Mouse (Mus musculus) layer of hippocampus, adult 2 months (tissue): ENCODE measurements around the gene Ryr2. TPM values are rescaled to one million over a fixed set of nuclear protein-coding genes. Genes with fewer than 3 reads are reported as not detected.

ENCODE experiments used
- DNase-seq, 2 experiments: peaks; one replicate each; pipeline ENCODE4 v3.0.0; 2022; ENCODE audit warnings: low spot score in 2 of 2
- H3K27ac ChIP-seq: fragments of 200-600 bp; 2 replicates; pipeline ENCODE4 v1.8.1; 2022
- H3K4me3 ChIP-seq: fragments of 200-600 bp; 2 replicates; pipeline ENCODE4 v1.8.1; 2022; ENCODE audit warnings: mild to moderate bottlenecking
- CTCF ChIP-seq: fragments of 200-600 bp; conservative IDR thresholded peaks from 2 replicates; pipeline ENCODE4 v1.8.1; 2022; ENCODE audit warnings: antibody characterized with exemption, mild to moderate bottlenecking, moderate library complexity
- total RNA-seq, 2 experiments: library from RNA; stranded (reverse); gene quantifications; 2 replicates each; pipeline ENCODE4 v1.2.3; 2021

The Ryr2 gene
- total RNA-seq, 2 experiments from 2014 or later = 251 to 264 TPM

DNA sequence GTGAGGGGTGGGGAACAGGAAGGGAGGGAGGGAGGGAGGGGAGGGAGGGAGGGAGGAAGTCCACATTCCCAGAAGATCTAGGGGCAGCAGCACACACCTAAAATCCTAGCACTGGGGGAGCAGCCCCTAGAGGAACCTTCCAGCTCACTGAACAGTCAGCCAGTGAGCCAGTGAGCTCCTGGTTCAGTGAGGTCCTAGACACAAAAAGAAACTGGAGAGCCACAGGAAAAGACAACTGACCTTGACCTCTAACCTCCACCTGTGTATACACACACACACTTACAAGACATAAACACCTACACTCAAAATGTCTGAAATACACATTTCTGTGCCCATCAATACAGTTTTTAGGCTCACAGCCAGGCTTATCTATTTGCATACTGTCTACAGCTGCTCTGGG, 173.4 kb downstream of the Ryr2 start:
- Histone ChIP-seq H3K4me3 (no peak overlapping the region), H3K27ac (no peak overlapping the region)
- no peak for TF ChIP-seq CTCF
- DNase-seq = no peak

DNA sequence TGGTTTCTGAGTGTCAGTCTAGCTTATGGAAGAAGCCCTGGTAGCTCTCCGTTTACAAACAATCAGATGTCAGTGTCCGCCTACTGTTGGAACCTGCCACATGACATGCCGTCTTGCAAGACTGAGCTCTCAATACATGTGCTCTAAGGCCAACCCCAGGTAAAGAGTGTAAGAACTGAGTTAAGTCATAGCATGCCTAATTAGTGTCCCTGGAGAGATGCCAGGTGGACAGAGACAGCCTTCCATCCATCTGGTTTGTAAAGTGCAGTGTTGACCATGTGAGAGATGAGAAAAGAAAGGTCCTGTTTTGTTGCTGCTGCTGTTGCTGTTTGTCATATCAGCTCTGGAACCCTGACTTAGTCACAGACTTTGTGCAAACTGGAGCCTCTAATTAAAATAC, 178.0 kb downstream of the Ryr2 start:
- Histone ChIP-seq H3K27ac (no peak overlapping the region), H3K4me3 (no peak overlapping the region)
- no peak for DNase-seq
- no peak for TF ChIP-seq CTCF

DNA sequence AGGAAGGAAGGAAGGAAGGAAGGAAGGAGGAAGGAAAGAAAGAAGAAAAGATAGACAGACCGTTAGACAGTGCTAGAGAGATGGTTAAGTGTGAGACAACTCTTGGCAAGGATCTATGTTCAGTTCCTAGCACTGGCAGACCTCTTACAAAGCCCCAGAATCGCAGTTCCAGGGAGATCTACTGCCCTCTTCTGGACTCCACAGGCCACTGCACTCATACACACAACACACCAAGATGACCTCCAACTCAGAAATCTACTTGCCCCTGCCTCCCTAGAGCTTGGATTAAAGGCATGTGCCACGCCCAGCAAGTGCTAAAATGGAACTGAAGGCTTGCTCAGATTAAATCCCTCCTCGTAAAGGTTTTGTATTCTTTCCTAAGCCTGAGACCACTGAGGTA, 179.0 kb downstream of the Ryr2 start:
- DNase-seq = no peak
- Histone ChIP-seq H3K27ac (peak overlapping the region; percentile 32; the same call in 1 of the 2 replicates), H3K4me3 (no peak overlapping the region)
- peak; percentile 57 for TF ChIP-seq CTCF

DNA sequence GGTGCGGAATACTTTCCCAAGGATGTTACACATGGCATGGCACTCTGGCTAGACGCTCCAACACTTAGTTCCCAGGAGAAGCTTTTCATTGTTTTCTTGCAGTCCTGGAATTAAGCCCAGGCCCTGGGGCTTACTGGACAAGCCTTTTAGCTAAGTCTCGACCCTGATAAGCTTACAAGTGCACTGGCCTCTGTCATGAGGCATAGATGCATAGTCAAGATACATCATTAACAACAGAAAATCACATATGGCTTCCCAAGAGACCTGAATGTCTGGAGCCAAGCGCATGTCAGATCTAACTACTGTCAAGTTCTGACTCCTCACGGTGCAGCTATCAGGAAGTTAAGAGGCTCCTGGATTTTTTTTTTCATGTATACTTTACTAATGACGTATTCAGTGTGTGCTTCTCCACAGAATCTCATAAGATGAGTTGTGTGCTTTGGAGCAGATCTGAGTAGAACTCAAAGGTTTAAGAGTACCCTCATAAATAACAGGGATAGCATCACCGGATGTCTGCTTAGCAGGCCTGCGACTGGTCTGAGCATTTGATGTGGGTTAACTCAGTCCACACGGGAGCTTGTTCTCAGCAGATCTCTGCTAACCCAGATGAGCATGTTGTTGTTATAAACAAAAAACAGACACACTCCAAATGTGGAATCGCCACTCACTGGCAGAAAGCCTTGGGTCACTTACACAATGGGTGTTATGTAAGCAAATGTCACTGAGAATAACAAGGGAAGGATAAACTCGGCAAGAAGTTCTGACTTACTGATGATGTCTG, 179.8 kb downstream of the Ryr2 start:
- no peak for DNase-seq
- no peak for TF ChIP-seq CTCF
- H3K4me3 ChIP-seq = no peak overlapping the region
- peak overlapping the region; percentile 37 for H3K27ac ChIP-seq

DNA sequence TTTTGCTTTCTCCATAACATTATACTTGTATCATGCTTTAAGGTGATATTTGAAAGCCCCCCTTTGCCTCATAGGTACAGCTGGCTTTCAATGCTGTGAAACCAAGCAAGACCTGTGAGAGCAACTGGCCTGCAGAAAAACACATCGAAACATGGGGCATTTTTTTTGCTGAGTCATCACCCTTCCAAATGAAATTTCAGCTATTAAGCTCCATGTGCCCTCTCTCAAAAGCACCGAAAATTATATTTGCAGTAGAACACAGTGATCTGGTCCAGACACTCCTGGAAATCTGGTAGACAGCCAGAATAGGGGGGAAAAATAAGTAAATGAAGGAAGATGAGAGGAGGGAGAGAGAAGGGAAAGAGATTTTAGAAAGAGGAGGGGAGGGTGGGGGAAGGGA, 180.5 kb downstream of the Ryr2 start:
- no peak overlapping the region for H3K4me3 ChIP-seq
- no peak for TF ChIP-seq CTCF
- DNase-seq = no peak
- peak overlapping the region; percentile 51; the same call in 1 of the 2 replicates for H3K27ac ChIP-seq

DNA sequence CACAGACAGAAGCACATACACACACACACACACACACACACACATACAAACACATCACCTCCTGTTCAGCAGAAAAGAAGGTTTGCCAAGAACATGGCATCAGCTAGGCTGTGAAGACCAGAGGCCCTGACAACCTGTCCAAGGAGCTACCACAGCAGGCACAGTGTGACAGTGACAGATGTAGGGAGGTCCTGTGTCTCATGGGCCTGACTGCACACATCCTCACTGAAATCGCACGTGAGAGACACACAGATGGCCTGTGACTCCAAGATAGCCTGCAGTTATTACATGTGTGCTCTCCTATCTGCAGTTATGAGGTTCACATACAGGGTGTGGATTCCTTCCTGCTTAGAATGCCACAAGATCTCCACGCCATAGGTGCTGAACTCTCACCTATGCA, 182.0 kb downstream of the Ryr2 start:
- no peak for DNase-seq
- no peak for TF ChIP-seq CTCF

DNA sequence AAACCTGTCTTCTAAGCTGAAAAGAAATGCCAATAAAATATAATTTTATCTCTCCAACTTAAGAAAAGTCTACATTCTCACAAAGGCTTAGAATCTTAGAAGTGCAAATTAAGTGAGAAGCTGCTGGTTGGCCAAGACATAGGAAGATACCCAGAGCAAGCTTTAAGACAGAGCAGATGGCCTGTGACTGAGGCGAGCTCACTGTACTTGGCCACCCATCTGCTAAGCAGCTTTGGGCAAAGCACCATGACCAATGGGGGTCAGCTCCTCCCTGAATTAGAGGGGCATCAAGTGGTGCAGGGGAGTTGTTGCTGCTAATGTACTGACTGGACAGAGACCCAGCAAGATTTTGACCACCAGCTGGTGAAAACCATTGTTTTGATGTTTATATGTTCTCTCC, 186.2 kb downstream of the Ryr2 start:
- no peak for TF ChIP-seq CTCF
- no peak for DNase-seq
- H3K4me3 ChIP-seq = no peak overlapping the region
- H3K27ac ChIP-seq = 0 out of 2 replicates have a peak overlapping the region, but pooled peaks have one; percentile 10

More for the DNA sequence above, 182.0 kb downstream of the Ryr2 start:
- Histone ChIP-seq H3K27ac (peak overlapping the region; percentile 18; the same call in 1 of the 2 replicates), H3K4me3 (no peak overlapping the region)

DNA sequence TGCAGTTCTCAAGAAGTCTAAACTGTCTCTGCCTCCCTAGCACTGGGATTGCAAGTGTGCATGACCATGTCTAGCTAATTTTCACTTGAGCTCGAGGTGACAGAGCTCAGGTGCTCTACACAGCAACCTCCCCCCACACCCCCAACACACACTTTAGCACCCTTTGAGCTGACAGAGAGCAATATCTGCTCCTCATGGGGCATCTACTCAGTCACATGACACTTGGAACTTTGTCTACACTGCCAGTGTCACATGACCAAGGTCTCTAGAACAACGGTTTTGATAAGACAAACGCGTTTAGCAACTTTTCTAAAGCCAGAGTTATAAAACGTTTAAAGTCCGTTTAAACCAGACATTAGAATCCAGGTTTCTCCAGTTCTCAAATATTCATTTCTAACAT, 187.3 kb downstream of the Ryr2 start:
- Histone ChIP-seq H3K4me3 (no peak overlapping the region), H3K27ac (no peak overlapping the region)
- no peak for TF ChIP-seq CTCF
- DNase-seq = no peak

DNA sequence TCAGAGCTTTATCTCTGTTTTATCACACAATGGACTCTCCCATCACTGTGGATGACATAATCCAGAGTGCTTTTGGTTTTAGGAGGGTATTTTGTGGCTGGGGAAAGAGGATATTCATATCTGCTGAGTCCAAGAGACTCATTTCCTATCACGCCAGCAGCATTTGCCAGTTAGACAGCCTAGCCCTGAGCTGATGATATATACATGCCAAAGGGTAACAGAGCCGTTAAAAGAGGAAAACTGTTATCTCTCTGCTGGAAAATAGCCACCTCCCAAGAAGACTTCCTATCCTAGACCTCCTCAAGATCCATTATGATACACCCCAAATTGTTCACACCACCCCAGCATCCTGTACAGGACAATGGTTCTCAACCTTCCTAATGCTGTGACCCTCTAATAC, 191.1 kb downstream of the Ryr2 start:
- Histone ChIP-seq H3K27ac (peak overlapping the region; percentile 36; the same call in 1 of the 2 replicates), H3K4me3 (no peak overlapping the region)
- no peak for TF ChIP-seq CTCF
- DNase-seq = no peak

DNA sequence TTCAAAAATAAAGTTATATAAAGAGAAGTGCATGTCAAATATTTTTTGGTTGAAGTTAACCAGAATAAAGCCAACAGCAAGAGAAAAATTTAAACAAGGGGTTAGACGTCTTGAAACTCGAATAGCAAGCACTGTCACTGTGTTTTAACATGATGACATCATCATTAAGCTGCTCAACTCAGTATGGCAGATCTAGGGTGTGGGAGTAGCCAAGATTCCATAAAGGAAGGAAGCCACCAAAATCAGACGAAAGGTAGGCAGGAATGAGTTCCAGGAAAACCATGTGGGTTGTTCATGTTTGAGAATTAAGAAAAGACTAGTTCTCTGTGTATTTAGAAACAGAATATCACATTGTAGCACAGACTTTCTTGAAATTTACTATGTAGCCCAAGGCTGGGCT, 192.1 kb downstream of the Ryr2 start:
- no peak overlapping the region for H3K4me3 ChIP-seq
- H3K27ac ChIP-seq = peak overlapping the region; percentile 36; the same call in 1 of the 2 replicates

DNA sequence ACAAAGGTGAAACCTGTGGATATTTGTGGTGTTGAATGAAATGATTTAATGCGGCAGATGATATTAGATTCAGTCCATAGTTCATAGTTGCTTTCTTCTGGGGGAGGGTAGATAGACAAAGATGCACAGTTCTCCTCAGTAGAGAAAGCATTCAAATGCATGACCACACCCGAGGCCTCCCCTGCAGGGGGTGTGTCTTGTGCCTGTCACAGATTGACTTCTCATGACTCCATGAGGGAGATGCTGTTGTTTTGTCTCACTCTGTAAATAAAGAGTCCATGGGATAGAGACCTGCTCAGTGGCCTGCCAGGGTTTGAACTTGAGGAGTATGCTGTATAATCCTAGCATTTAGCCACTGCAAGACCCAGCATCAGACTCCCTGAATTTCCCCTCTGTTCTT, 194.5 kb downstream of the Ryr2 start:
- DNase-seq = no peak
- H3K4me3 ChIP-seq = no peak overlapping the region
- TF ChIP-seq CTCF = no peak
- H3K27ac ChIP-seq = no peak overlapping the region; the same call in 1 of the 2 replicates

More for the DNA sequence above, 192.1 kb downstream of the Ryr2 start:
- DNase-seq = no peak
- TF ChIP-seq CTCF = no peak

DNA sequence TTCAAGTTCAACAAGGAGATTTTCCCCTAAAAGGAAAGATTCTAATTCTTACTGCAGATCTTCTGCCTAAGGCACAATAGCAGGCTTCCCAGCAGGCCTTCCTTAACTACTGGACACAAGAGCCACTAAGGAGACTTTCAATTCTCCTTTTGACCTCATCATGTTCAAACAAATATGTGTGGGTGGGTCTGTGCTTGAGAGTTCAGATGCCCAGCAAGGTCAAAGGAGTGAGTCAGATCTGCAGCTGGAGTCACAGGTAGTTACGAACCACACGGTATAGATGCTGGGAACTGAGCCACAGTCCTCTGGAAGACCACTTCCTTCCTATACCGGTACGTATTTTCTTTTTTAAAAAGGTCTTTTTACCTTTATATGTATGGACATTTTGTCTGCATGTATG, 198.6 kb downstream of the Ryr2 start:
- no peak for DNase-seq
- TF ChIP-seq CTCF = no peak
- H3K27ac ChIP-seq = no peak overlapping the region
- no peak overlapping the region for H3K4me3 ChIP-seq

DNA sequence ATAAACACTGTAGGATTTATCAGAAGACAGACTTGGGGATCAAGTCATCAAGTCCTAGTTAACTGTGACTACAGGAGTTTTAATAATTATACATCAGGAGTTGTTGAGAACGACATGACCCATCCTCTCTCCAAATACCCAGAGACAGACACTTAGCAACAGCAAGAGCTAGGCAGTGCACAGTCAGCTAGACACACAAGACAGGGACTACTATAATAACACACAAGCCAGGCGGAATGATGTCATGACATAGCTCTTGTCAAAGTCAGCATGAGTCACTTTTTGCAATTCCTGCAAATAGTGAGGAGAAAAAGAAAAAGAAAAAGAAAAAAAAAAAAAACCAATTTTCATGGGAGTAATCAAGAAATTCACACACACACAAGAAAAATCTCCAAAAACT, 201.6 kb downstream of the Ryr2 start:
- no peak for DNase-seq
- TF ChIP-seq CTCF = no peak
- no peak overlapping the region; the same call in 1 of the 2 replicates for H3K27ac ChIP-seq
- H3K4me3 ChIP-seq = no peak overlapping the region

DNA sequence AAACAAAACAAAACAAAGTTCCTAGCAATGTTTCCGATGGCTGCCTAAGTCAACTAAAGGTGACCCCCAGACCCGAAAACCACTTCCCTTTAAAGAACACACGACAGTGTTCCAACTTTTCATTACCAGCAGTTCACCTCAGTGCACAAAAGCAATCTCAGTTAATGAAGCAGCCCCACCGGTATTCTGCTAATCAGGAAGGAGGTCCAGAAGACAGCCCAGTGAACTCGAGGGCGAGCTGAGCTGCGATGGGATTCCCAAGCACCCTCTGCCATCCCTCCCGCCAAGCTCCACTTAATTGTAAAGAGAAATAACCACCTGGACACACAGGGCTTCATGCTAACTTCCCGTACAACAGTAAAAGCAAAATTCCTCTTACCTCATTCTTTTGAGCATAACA, 203.5 kb downstream of the Ryr2 start:
- TF ChIP-seq CTCF = no peak
- H3K4me3 ChIP-seq = peak overlapping the region; percentile 27; the same call in 1 of the 2 replicates
- no peak overlapping the region for H3K27ac ChIP-seq
- no peak for DNase-seq
